Mouse (Mus musculus) small intestine, adult 2 months (tissue): ENCODE measurements around the gene Rccd1. TPM values are rescaled to one million over a fixed set of nuclear protein-coding genes. Genes with fewer than 3 reads are reported as not detected.

Source experiments
- H3K27ac ChIP-seq: fragments of 200-500 bp; 2 replicates; pipeline ENCODE4 v1.5.1; 2012; ENCODE audit warnings: low read depth, low read length, control low read depth, inconsistent platforms; ENCODE audit not compliant: insufficient read depth
- H3K27me3 ChIP-seq: fragments of 200-500 bp; 2 replicates; pipeline ENCODE4 v1.6.1; 2012; ENCODE audit warnings: mild to moderate bottlenecking, moderate library complexity, low read length, inconsistent platforms; ENCODE audit not compliant: control insufficient read depth, insufficient read depth
- H3K36me3 ChIP-seq: fragments of 200-500 bp; 2 replicates; pipeline ENCODE4 v1.6.1; 2012; ENCODE audit warnings: mild to moderate bottlenecking, low read length, control low read depth, inconsistent platforms; ENCODE audit not compliant: control insufficient read depth, insufficient read depth
- H3K4me1 ChIP-seq: fragments of 200-500 bp; 2 replicates; pipeline ENCODE4 v1.6.1; 2012; ENCODE audit warnings: low read length, inconsistent platforms, mixed read lengths; ENCODE audit not compliant: control insufficient read depth, insufficient read depth, insufficient read length
- H3K4me3 ChIP-seq: fragments of 200-500 bp; 2 replicates; pipeline ENCODE4 v1.5.1; 2012; ENCODE audit warnings: low read depth, mild to moderate bottlenecking, control low read depth, inconsistent platforms, low read length, moderate library complexity
- CTCF ChIP-seq: fragments of 200-500 bp; IDR thresholded peaks from 2 replicates; pipeline ENCODE4 v1.5.1; 2012; ENCODE audit warnings: low read depth, mild to moderate bottlenecking, control low read depth, inconsistent platforms, low read length, moderate library complexity, mixed read lengths; ENCODE audit not compliant: insufficient replicate concordance, insufficient read length; ENCODE audit errors: extremely low read depth
- POLR2A ChIP-seq: fragments of 200-500 bp; IDR thresholded peaks from 2 replicates; pipeline ENCODE4 v1.6.1; 2012; ENCODE audit warnings: low read depth, mild to moderate bottlenecking, control low read depth, inconsistent platforms, low read length, moderate library complexity
- WGBS: fragments of 180-500 bp; shearing (Covaris S2); methylation state at CpG from one replicate; pipeline ENCODE4 v1.1.7; 2018; 5-methylcytosine and 5-hydroxymethylcytosine counted together
- polyA plus RNA-seq: library from polyadenylated mRNA; depleted of rRNA; stranded (reverse); fragments of >200 nt; gene quantifications from 2 replicates; pipeline ENCODE4 v1.2.3, GENCODE M21; 2012

The Rccd1 gene
- polyA plus RNA-seq, 1 experiment = 3.3 TPM

DNA sequence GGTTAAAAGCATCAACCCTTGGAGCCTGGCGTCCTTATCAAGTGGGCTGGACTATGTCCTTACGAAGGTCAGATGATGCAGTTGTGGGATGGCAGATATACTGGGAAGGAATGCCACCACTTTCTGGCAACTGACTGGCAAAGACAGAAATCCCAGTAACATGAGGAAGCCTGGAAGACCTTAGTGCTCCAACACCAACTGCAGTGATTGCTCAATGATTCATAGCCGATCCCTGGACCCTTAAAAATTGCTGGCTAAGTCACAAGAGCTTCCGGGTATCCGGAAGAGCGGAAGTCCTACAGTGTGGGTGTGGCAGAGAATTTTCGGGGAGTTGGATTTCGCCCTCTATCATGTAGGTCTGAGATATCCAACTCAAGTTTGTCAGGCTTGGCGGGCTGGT is 21.9 kb upstream of the Rccd1 start:
- H3K36me3 ChIP-seq = peaks cover 4% of the 10 kb centered on the region; the same call in 1 of the 2 replicates
- H3K4me1 ChIP-seq = peaks cover 11% of the 10 kb centered on the region; the same call in 1 of the 2 replicates
- 54% methylated on average over 9 of the region's 9 CpGs for WGBS
- H3K27me3 ChIP-seq = no peaks in the 10 kb centered on the region
- TF ChIP-seq CTCF (no peak), POLR2A (no peak)
- no peak overlapping the region for H3K4me3 ChIP-seq
- H3K27ac ChIP-seq = no peak overlapping the region

DNA sequence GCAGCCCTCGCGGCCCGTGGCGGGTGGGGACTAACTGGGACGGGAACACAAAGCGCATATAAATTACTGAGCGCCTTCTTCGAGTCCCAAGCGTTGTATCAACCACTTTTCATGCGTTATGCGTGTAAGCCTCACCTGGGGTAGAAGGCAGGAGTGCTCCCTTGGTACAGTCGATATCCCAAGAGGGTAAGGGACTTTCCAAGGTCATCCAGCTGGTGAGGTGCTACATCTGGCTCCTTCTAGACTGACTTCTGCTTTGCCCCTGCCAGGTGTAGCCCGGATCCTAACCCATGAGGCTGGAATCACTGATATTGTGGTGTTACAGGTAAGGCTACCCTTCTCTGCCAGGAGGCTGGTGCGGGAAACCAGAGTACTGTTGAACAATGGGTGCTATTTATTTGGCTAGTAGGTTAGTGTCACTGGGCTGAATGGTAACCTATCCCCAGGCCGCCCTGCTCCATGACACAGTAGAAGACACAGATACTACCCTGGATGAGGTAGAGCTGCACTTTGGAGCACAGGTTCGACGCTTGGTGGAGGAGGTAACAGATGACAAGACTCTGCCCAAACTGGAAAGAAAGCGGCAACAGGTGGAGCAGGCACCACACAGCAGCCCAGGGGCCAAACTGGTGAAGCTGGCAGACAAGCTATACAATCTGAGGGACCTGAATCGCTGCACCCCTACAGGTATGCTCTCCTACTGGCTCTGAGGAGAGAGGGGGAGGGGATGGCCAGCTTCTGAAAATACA is 19.2 kb upstream of the Rccd1 start:
- peak overlapping the region; percentile 73 for H3K4me3 ChIP-seq
- H3K36me3 ChIP-seq = no peaks in the 10 kb centered on the region
- WGBS = 23% methylated on average over 19 of the region's 19 CpGs
- H3K27me3 ChIP-seq = no peaks in the 10 kb centered on the region
- peaks cover 19% of the 10 kb centered on the region; the same call in 1 of the 2 replicates for H3K4me1 ChIP-seq
- TF ChIP-seq POLR2A (no peak), CTCF (no peak)
- H3K27ac ChIP-seq = no peak overlapping the region

- Histone ChIP-seq H3K36me3 (no peaks in the 10 kb centered on the region), H3K27ac (no peak within 1 kb of the TSS), H3K27me3 (no peaks in the 10 kb centered on the region), H3K4me1 (peaks cover 19% of the 10 kb centered on the region; the same call in 1 of the 2 replicates), H3K4me3 (peak within 1 kb of the TSS; percentile 73)
- WGBS = under 1% methylated on average over 25 of the region's 25 CpGs
- peak; percentile 91 for TF ChIP-seq CTCF
- peak; percentile 92 for TF ChIP-seq POLR2A
These were observed 18.6 kb upstream of the Rccd1 start, which contains the start of gene Hddc3 for GRCm38 (mm10) chr7:80342858-80343257. Gene Hddc3, plus strand, starts transcription at chr7:80343104.

GRCm38 (mm10) chr7:80341793-80342192 is 17.5 kb upstream of the Rccd1 start:
- peaks cover 19% of the 10 kb centered on the region; the same call in 1 of the 2 replicates for H3K4me1 ChIP-seq
- peaks cover under 1% of the 10 kb centered on the region for H3K36me3 ChIP-seq
- TF ChIP-seq POLR2A (no peak), CTCF (no peak)
- H3K27me3 ChIP-seq = no peaks in the 10 kb centered on the region
- H3K27ac ChIP-seq = no peak overlapping the region
- 64% methylated on average over 7 of the region's 7 CpGs for WGBS
- H3K4me3 ChIP-seq = no peak overlapping the region

- peak within 1 kb of the TSS; percentile 93 for H3K4me3 ChIP-seq
- WGBS = 1% methylated on average over 11 of the region's 11 CpGs
- H3K27me3 ChIP-seq = no peaks in the 10 kb centered on the region
- H3K4me1 ChIP-seq = peaks cover 16% of the 10 kb centered on the region; the same call in 1 of the 2 replicates
- peak within 1 kb of the TSS; percentile 78 for H3K27ac ChIP-seq
- TF ChIP-seq CTCF (peak; percentile 73), POLR2A (no peak)
- peaks cover 11% of the 10 kb centered on the region for H3K36me3 ChIP-seq
These were observed 16.5 kb upstream of the Rccd1 start, which contains the start of gene Unc45a for GRCm38 (mm10) chr7:80340793-80341192. Gene Unc45a, minus strand, starts transcription at chr7:80341005.

GRCm38 (mm10) chr7:80339793-80340628 is 15.8 kb upstream of the Rccd1 start:
- TF ChIP-seq CTCF = peak; percentile 89
- TF ChIP-seq POLR2A = peak; percentile 87
- no peaks in the 10 kb centered on the region for H3K27me3 ChIP-seq
- H3K4me1 ChIP-seq = peaks cover 19% of the 10 kb centered on the region; the same call in 1 of the 2 replicates
- H3K4me3 ChIP-seq = peak overlapping the region; percentile 93
- peaks cover 15% of the 10 kb centered on the region for H3K36me3 ChIP-seq
- under 1% methylated on average over 45 of the region's 45 CpGs for WGBS
- peak overlapping the region; percentile 78 for H3K27ac ChIP-seq
